Mouse (Mus musculus): ENCODE measurements at regions not wholly inside any gene's neighbourhood (a gene's known extent, or its start where the extent isn't known, plus 50 kb on each side); places are given as distances from the start of the nearest gene placed in this dataset.

GRCm38 (mm10) chr6:117249230-117249921 is 81.0 kb downstream of the Cxcl12 start:
- no peaks in the 10 kb centered on the region for H3K27me3 ChIP-seq (ENCODE audit: control insufficient read depth in 1 of 2, insufficient read depth in 2 of 2, low read length in 2 of 2)
- no peak overlapping the region for H3K9ac ChIP-seq (ENCODE audit: control insufficient read depth, low read depth, low read length, poor library complexity, severe bottlenecking)
- no peaks in the 10 kb centered on the region for H3K79me2 ChIP-seq (ENCODE audit: control insufficient read depth, insufficient read depth, low read length, poor library complexity)
- H3K4me1 ChIP-seq (ENCODE audit: control insufficient read depth in 1 of 2, insufficient read depth in 2 of 2, low read length in 2 of 2): no peaks in the 10 kb centered on the region
- H3K4me3 ChIP-seq (ENCODE audit: control insufficient read depth in 1 of 2, insufficient read depth in 1 of 2, low read depth in 2 of 2, low read length in 2 of 2): no peak overlapping the region
- H3K36me3 ChIP-seq (ENCODE audit: control insufficient read depth in 1 of 2, insufficient read depth in 2 of 2, low read length in 2 of 2): no peaks in the 10 kb centered on the region
- H3K9me3 ChIP-seq (replicated peaks; ENCODE audit: insufficient read depth, low read length): no peaks in the 10 kb centered on the region
- no peak for DNase-seq (ENCODE audit: low read depth, low spot score)
- no peak overlapping the region for H3K27ac ChIP-seq (ENCODE audit: control insufficient read depth, low read depth, low read length)
- no peak for TF ChIP-seq BHLHE40 (IDR thresholded peaks at IDR 0.05; ENCODE audit: borderline replicate concordance, low read depth, low read length)
- peak in 1 of 3 experiments; percentile 29; a peak in 2 of 6 replicates for TF ChIP-seq CTCF (IDR thresholded peaks at IDR 0.05 in 2 of 3, conservative IDR thresholded peaks at IDR 0.05 in 1 of 3; ENCODE audit: control insufficient read depth in 1 of 3, insufficient read depth in 1 of 3, low read depth in 2 of 3, low read length in 3 of 3, poor library complexity in 1 of 3, severe bottlenecking in 1 of 3)
- no peak for TF ChIP-seq EP300 (IDR thresholded peaks at IDR 0.05; ENCODE audit: low read depth in 1 of 2, low read length in 2 of 2)

GRCm38 (mm10) chr6:117250051-117250450 is 81.7 kb downstream of the Cxcl12 start:
- Histone ChIP-seq H3K79me2 (ENCODE audit: control insufficient read depth, insufficient read depth, low read length, poor library complexity) (no peaks in the 10 kb centered on the region), H3K4me3 (ENCODE audit: control insufficient read depth in 1 of 2, insufficient read depth in 1 of 2, low read depth in 2 of 2, low read length in 2 of 2) (no peak overlapping the region), H3K36me3 (ENCODE audit: control insufficient read depth in 1 of 2, insufficient read depth in 2 of 2, low read length in 2 of 2) (no peaks in the 10 kb centered on the region), H3K9ac (ENCODE audit: control insufficient read depth, low read depth, low read length, poor library complexity, severe bottlenecking) (no peak overlapping the region), H3K27me3 (ENCODE audit: control insufficient read depth in 1 of 2, insufficient read depth in 2 of 2, low read length in 2 of 2) (no peaks in the 10 kb centered on the region), H3K27ac (ENCODE audit: control insufficient read depth, low read depth, low read length) (no peak overlapping the region), H3K9me3 (replicated peaks; ENCODE audit: insufficient read depth, low read length) (no peaks in the 10 kb centered on the region), H3K4me1 (ENCODE audit: control insufficient read depth in 1 of 2, insufficient read depth in 2 of 2, low read length in 2 of 2) (no peaks in the 10 kb centered on the region)
- DNase-seq (ENCODE audit: low read depth, low spot score): no peak
- no peak for TF ChIP-seq USF2 (IDR thresholded peaks at IDR 0.05; ENCODE audit: borderline replicate concordance in 1 of 2, insufficient read depth in 1 of 2, low read depth in 1 of 2, low read length in 2 of 2)
- no peak for TF ChIP-seq MEF2A (IDR thresholded peaks at IDR 0.05; ENCODE audit: extremely low read depth, insufficient replicate concordance, low read depth, low read length, poor library complexity, severe bottlenecking)
- TF ChIP-seq TBP (IDR thresholded peaks at IDR 0.05; ENCODE audit: low read depth, low read length): no peak
- no peak for TF ChIP-seq MXI1 (IDR thresholded peaks at IDR 0.05; ENCODE audit: low read depth, low read length)
- TF ChIP-seq USF1 (IDR thresholded peaks at IDR 0.05; ENCODE audit: low read depth, low read length): no peak
- no peak for TF ChIP-seq E2F4 (IDR thresholded peaks at IDR 0.05; ENCODE audit: borderline replicate concordance, low read depth, low read length)
- TF ChIP-seq KAT2A (conservative IDR thresholded peaks at IDR 0.05; ENCODE audit: low read depth, low read length): no peak
- no peak for TF ChIP-seq UBTF (IDR thresholded peaks at IDR 0.05; ENCODE audit: borderline replicate concordance, insufficient read depth, low read depth, low read length)
- TF ChIP-seq HCFC1 (IDR thresholded peaks at IDR 0.05; ENCODE audit: low read depth, low read length): no peak
- TF ChIP-seq RCOR1 (IDR thresholded peaks at IDR 0.05; ENCODE audit: low read depth, low read length): no peak
